Mouse (Mus musculus) left cerebral cortex, adult 8-10 months (tissue): ENCODE data around the gene Icam1. TPM values are rescaled to one million over a fixed set of nuclear protein-coding genes. Genes with fewer than 3 reads are reported as not detected.
"Not testable (repeated sequence)": the region's sequence is repeated elsewhere in the genome, so short reads cannot be mapped to it uniquely, and the experiment has no call there.

ENCODE experiments used
- DNase-seq, 2 experiments: peaks; one replicate each; pipeline ENCODE4 v3.0.0; 2022; ENCODE audit warnings: low spot score in 2 of 2
- microRNA-seq, 2 experiments: library from miRNA; unstranded; fragments of <30 nt; microRNA quantifications; one replicate each; pipeline ENCODE4 v1.2.0; 2022
- total RNA-seq, 4 experiments: library from RNA; stranded (reverse); gene quantifications; 2 replicates each; pipeline ENCODE4 v1.2.4; 2022

The Icam1 gene
- total RNA-seq, 4 experiments from 2014 or later, result 2.2 to 4.8 (median 4.1) TPM

GRCm38 (mm10) chr9:21044785-21045184 lies 29.0 kb downstream of the Icam1 start:
- not testable (repeated sequence) for DNase-seq

GRCm38 (mm10) chr9:21045235-21045634 lies 29.4 kb downstream of the Icam1 start:
- DNase-seq, result no peak

GRCm38 (mm10) chr9:21051578-21051977 lies 35.8 kb downstream of the Icam1 start:
- DNase-seq, result no peak

- peak in 1 of 2 experiments; percentile 89 for DNase-seq
These were observed 47.1 kb downstream of the Icam1 start for GRCm38 (mm10) chr9:21062928-21063327.

GRCm38 (mm10) chr9:21067006-21067684 lies 51.4 kb downstream of the Icam1 start, which contains the start of gene Zglp1:
Gene Zglp1 (minus strand): TSS chr9:21067093.
- no peak for DNase-seq

- no peak for DNase-seq
These were observed 56.9 kb downstream of the Icam1 start for GRCm38 (mm10) chr9:21072641-21073040.

GRCm38 (mm10) chr9:21073044-21073840 lies 57.5 kb downstream of the Icam1 start, which contains the start of the genes Gm49373 and Fdx1l:
Gene Gm49373 (minus strand): TSS chr9:21073096.
Gene Fdx1l (minus strand): TSS chr9:21073614.
- peak; percentile 84 to 92 for DNase-seq

- no peak for DNase-seq
These were observed 58.4 kb downstream of the Icam1 start for GRCm38 (mm10) chr9:21074173-21074572.

GRCm38 (mm10) chr9:21075625-21076024 lies 59.8 kb downstream of the Icam1 start:
- DNase-seq, result no peak

Small RNA genes lying within 50 kb of the gene (microRNA-seq; reads per million reads assigned to microRNA genes)
- gene Mir1900 (0 to 0.22 reads per million in 2 experiments), gene Mir7082 (0 to 0.88 reads per million in 2 experiments)

Other genes starting within 250 kb of the Icam1 start
- gene Col5a3, start 200.9 kb upstream of the Icam1 start, total RNA-seq, result 1 to 10 TPM; 1.0 to 2.0 (median 1.3) TPM
- gene Rdh8, start 197.5 kb upstream of the Icam1 start, total RNA-seq, result not detected
- gene A230050P20Rik, start 147.3 kb upstream of the Icam1 start, total RNA-seq, result 10 to 100 TPM; 71.9 to 91.7 (median 82.6) TPM
- 10 to 100 TPM in 1 of 4 experiments, 1 to 10 TPM in 3; 8.4 to 10.1 (median 9.2) TPM for gene Angptl6, start 136.3 kb upstream of the Icam1 start, total RNA-seq
- 10 to 100 TPM; 21.5 to 27.2 (median 23.6) TPM for gene Ppan, start 127.8 kb upstream of the Icam1 start, total RNA-seq
- 100 to 1,000 TPM; 130 to 139 (median 136) TPM for gene Eif3g, start 117.4 kb upstream of the Icam1 start, total RNA-seq
- gene Dnmt1, start 56.1 kb upstream of the Icam1 start, total RNA-seq, result 10 to 100 TPM; 39.7 to 41.3 (median 40.5) TPM
- 1 to 10 TPM; 2.0 to 3.4 (median 2.7) TPM for gene S1pr2, start 39.2 kb upstream of the Icam1 start, total RNA-seq
- gene Mrpl4, start 13.2 kb upstream of the Icam1 start, total RNA-seq, result 10 to 100 TPM; 55.3 to 68.0 (median 56.9) TPM
- gene Icam4, start 13.4 kb downstream of the Icam1 start, total RNA-seq, result 1 to 10 TPM; 1.5 to 2.3 (median 1.8) TPM
- gene Icam5, start 16.1 kb downstream of the Icam1 start, total RNA-seq, result 100 to 1,000 TPM; 194 to 206 (median 202) TPM
- gene Zglp1, start 51.1 kb downstream of the Icam1 start, total RNA-seq, result 1 to 10 TPM in 2 of 4 experiments, not detected in 2; 1.1 to 1.7 TPM
- gene Gm49373, start 57.1 kb downstream of the Icam1 start, total RNA-seq, result 1 to 10 TPM in 2 of 4 experiments, under 1 TPM in 1, not detected in 1; 0.55 to 2.3 (median 1.8) TPM
- 10 to 100 TPM; 55.8 to 63.7 (median 58.3) TPM for gene Fdx1l, start 57.6 kb downstream of the Icam1 start, total RNA-seq
- 1 to 10 TPM; 1.3 to 2.2 (median 1.6) TPM for gene Gm38431, start 76.0 kb downstream of the Icam1 start, total RNA-seq
- 10 to 100 TPM; 24.4 to 30.0 (median 26.6) TPM for gene Raver1, start 76.0 kb downstream of the Icam1 start, total RNA-seq
- gene Tyk2, start 115.3 kb downstream of the Icam1 start, total RNA-seq, result 10 to 100 TPM; 11.1 to 14.5 (median 13.3) TPM
- 100 to 1,000 TPM; 116 to 150 (median 135) TPM for gene Cdc37, start 134.0 kb downstream of the Icam1 start, total RNA-seq
- gene Pde4a, start 149.7 kb downstream of the Icam1 start, total RNA-seq, result 10 to 100 TPM; 91.9 to 94.8 (median 93.7) TPM
- gene Keap1, start 223.4 kb downstream of the Icam1 start, total RNA-seq, result 10 to 100 TPM; 57.8 to 68.8 (median 59.9) TPM
- gene S1pr5, start 232.5 kb downstream of the Icam1 start, total RNA-seq, result 10 to 100 TPM; 14.8 to 20.5 (median 16.8) TPM
- 10 to 100 TPM; 35.3 to 48.7 (median 39.7) TPM for gene Atg4d, start 249.3 kb downstream of the Icam1 start, total RNA-seq